Mouse (Mus musculus) brain, adult 2 months (tissue): ENCODE measurements at regions not wholly inside any gene's neighbourhood (a gene's known extent, or its start where the extent isn't known, plus 50 kb on each side); places are given as distances from the start of the nearest gene placed in this dataset.

Experiments used
- DNase-seq: peaks from one replicate; pipeline ENCODE4 v3.0.0; 2011; ENCODE audit warnings: low read depth, low spot score

DNA sequence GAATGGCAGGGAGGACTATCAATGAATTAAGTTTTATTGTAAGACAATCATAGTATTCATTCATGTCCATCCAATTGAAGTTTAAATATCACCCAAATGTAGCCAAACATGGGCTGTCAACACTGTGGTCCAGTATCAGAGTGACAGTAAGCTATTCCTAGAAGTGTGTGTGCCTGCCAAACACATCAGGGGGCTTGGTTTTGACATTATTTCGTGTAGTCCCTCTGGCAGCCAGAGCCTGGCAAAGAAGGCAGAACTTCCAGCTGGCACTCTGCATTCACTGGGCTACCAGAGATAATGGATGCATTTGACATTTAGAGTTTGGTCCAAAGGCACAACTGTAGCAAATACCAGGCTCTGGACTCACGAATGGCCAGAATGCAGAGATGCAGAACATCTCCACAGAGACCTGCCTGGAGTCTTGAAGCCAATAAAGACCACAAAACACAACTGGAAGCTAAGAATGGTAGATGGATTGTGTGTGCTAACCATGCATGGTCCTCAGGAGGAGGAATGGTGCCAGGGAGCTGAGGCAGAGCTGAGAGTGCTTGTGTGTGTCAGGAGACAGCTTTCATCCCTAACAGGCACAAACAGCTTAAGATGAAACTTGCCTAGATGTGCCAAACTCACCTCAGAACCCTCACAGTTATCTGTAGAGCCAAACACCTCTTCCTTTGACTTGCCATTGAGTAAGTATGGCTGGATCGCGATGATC lies 210.9 kb downstream of the Lrig3 start:
- peak; percentile 13 for DNase-seq

DNA sequence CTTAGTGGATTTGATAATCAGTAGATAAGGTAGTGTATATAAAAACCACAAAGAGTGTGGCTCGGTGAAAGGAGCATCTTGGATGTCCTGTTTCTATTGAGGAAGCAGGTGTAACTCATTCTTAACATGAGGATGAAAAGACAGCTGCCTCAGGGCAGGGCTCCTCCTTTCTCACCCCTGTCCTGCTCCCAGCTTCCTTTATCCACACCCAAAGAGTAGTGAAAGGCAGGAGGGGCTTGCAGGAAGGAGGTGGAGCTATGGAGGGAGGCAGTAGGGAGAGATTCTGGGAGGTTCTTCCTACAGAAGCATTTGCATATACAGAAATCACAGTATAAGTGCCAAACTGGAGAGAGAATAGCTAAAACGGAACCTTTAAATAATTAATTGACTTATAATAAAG lies 216.4 kb downstream of the Lrig3 start:
- no peak for DNase-seq

DNA sequence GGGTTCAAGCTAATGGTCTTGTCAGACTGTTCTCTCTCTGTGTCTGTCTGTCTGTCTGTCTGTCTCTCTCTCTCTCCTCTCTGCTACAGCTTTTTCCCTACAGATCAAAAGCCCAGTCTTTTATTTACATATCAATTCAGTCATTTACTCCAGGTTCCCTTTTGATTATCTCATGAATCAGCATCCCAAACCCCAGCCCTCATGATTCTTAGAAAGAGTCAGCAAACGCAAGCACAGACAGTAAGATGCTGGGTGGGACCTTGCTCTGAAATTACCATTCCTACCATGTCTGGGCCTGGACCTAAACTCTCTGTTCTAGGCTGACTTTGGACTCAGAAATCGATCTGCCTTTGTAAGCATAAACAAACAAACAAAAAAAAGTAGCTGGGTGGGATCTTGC lies 218.0 kb downstream of the Lrig3 start:
- no peak for DNase-seq

DNA sequence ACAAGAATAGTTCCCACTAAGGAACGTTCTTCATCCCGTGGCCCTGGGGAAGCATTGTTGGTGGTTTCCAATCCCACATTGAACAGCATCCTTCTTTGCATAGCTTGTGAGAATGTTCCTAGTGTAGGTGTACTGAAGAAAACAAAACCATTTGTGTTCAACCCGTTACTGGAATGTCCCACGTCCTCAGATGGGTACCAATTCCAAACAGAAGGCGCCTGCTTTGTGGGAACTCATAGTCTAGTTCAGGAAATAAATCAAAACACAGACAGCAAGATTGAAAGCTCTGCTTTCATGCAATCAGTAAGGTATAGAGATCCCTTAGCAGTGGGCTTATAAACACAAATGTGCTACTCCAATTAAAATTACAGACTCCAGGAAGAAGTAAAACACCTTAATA lies 219.4 kb downstream of the Lrig3 start:
- DNase-seq: peak; percentile 26

DNA sequence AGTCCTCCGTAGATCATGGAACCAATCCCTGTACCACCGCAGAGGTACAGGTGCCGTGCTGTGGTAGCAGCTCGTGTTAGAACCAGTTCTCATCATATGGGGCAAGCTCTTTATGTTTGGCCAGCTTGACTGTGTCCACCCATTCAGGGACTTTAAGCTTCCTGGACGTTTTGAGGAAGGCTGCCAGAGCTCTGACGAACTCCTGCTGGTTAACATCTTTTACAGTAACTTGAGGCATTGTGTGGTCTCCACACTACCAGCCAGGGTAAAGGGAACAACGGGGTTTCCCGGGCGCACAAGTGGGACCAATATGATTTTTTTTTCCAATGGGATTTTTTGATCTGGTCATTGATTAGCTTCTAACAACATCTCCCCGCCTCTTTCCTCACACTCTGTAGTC lies 220.1 kb downstream of the Lrig3 start:
- no peak for DNase-seq

DNA sequence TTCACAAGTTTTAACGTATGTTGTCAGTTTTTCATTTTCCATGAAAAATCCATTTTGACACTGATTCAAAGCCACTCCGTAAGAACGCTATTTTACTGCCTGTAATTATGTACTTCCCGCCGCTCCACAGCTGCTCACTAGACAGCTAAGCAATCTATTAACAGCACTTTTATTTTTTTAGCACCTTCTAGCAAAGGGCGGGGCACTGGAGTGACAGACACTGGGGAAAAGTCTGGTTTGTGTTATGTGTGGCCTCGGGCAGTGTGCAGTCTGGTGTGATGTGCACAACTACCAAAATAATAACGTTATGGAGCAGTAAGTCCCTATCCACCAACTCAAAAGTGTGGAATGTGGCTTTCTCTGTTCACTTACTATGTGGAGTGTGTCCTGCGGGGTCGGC lies 223.0 kb downstream of the Lrig3 start:
- peak; percentile 6 for DNase-seq
